Mouse (Mus musculus) kidney, adult 2 months (tissue): ENCODE measurements around the gene Rnf10.

ENCODE experiments used
- CTCF ChIP-seq: fragments of 200-500 bp; conservative IDR thresholded peaks from 2 replicates; pipeline ENCODE4 v1.5.1; 2011; ENCODE audit warnings: low read depth, mild to moderate bottlenecking, control low read depth, low read length, moderate library complexity, mixed read lengths; ENCODE audit not compliant: insufficient read depth, insufficient read length
- POLR2A ChIP-seq: fragments of 200-500 bp; IDR thresholded peaks from one replicate; pipeline ENCODE4 v1.6.1; 2011; ENCODE audit warnings: low read depth, low read length, control low read depth

GRCm38 (mm10) chr5:115301615-115302014 lies 28.9 kb upstream of the Rnf10 start:
- no peak for TF ChIP-seq CTCF
- TF ChIP-seq POLR2A, result no peak
